Mouse (Mus musculus): ENCODE results near the gene Ncor2. TPM values are rescaled to one million over a fixed set of nuclear protein-coding genes. Genes with fewer than 3 reads are reported as not detected.

The Ncor2 gene
- polyA plus RNA-seq, 1 experiment = 91.1 TPM

- H3K36me3 ChIP-seq (ENCODE audit: control insufficient read depth, insufficient read depth) = peaks cover 11% of the 10 kb centered on the region
- H3K79me2 ChIP-seq (ENCODE audit: control insufficient read depth, insufficient read depth) = peaks cover 100% of the 10 kb centered on the region
- H3ac ChIP-seq (ENCODE audit: control insufficient read depth, insufficient read length, low read depth) = no peak overlapping the region
- no peaks in the 10 kb centered on the region for H3K27me3 ChIP-seq (ENCODE audit: control insufficient read depth, insufficient read depth, insufficient read length)
- TF ChIP-seq FOSL1 (IDR thresholded peaks at IDR 0.05; ENCODE audit: insufficient read depth, low read length, poor library complexity, severe bottlenecking) (no peak), MAX (IDR thresholded peaks at IDR 0.05) (no peak), MYOD1 (IDR thresholded peaks at IDR 0.05; ENCODE audit: control insufficient read depth, insufficient read length, low read depth) (no peak), CEBPB (IDR thresholded peaks at IDR 0.05; ENCODE audit: low read depth) (no peak), USF1 (IDR thresholded peaks at IDR 0.05; ENCODE audit: low read depth) (no peak), CTCF (IDR thresholded peaks at IDR 0.05; ENCODE audit: control insufficient read depth, insufficient read depth, insufficient read length) (no peak), MYOG (IDR thresholded peaks at IDR 0.05; ENCODE audit: control insufficient read depth, extremely low read depth, insufficient read length) (no peak)
- no peak overlapping the region for H3K4me3 ChIP-seq (ENCODE audit: insufficient read depth, poor library complexity, severe bottlenecking)
- peaks cover 93% of the 10 kb centered on the region for H3K79me3 ChIP-seq (ENCODE audit: low read depth)
Measured at GRCm38 (mm10) chr5:125127426-125127825, 51.6 kb downstream of the Ncor2 start.

GRCm38 (mm10) chr5:125125966-125126464, 53.0 kb downstream of the Ncor2 start:
- peaks cover 100% of the 10 kb centered on the region for H3K79me2 ChIP-seq (ENCODE audit: control insufficient read depth, insufficient read depth)
- no peak overlapping the region for H3K4me3 ChIP-seq (ENCODE audit: insufficient read depth, poor library complexity, severe bottlenecking)
- H3K27me3 ChIP-seq (ENCODE audit: control insufficient read depth, insufficient read depth, insufficient read length) = no peaks in the 10 kb centered on the region
- peaks cover 91% of the 10 kb centered on the region for H3K79me3 ChIP-seq (ENCODE audit: low read depth)
- no peak for TF ChIP-seq CEBPB (IDR thresholded peaks at IDR 0.05; ENCODE audit: low read depth)
- H3K36me3 ChIP-seq (ENCODE audit: control insufficient read depth, insufficient read depth) = peaks cover 19% of the 10 kb centered on the region
- no peak overlapping the region for H3ac ChIP-seq (ENCODE audit: control insufficient read depth, insufficient read length, low read depth)

- Histone ChIP-seq H3K4me3 (ENCODE audit: insufficient read depth, poor library complexity, severe bottlenecking) (no peak overlapping the region), H3K79me3 (ENCODE audit: low read depth) (peaks cover 87% of the 10 kb centered on the region), H3K79me2 (ENCODE audit: control insufficient read depth, insufficient read depth) (peaks cover 100% of the 10 kb centered on the region), H3ac (ENCODE audit: control insufficient read depth, insufficient read length, low read depth) (no peak overlapping the region), H3K27me3 (ENCODE audit: control insufficient read depth, insufficient read depth, insufficient read length) (no peaks in the 10 kb centered on the region), H3K36me3 (ENCODE audit: control insufficient read depth, insufficient read depth) (peaks cover 19% of the 10 kb centered on the region)
- TF ChIP-seq CEBPB (IDR thresholded peaks at IDR 0.05; ENCODE audit: low read depth) (no peak), CTCF (IDR thresholded peaks at IDR 0.05; ENCODE audit: control insufficient read depth, insufficient read depth, insufficient read length) (no peak), USF1 (IDR thresholded peaks at IDR 0.05; ENCODE audit: low read depth) (no peak), MYOD1 (IDR thresholded peaks at IDR 0.05; ENCODE audit: control insufficient read depth, insufficient read length, low read depth) (no peak), FOSL1 (IDR thresholded peaks at IDR 0.05; ENCODE audit: insufficient read depth, low read length, poor library complexity, severe bottlenecking) (no peak), MYOG (IDR thresholded peaks at IDR 0.05; ENCODE audit: control insufficient read depth, extremely low read depth, insufficient read length) (no peak), MAX (IDR thresholded peaks at IDR 0.05) (no peak)
Measured at GRCm38 (mm10) chr5:125125219-125125618, 53.8 kb downstream of the Ncor2 start.

GRCm38 (mm10) chr5:125124002-125124401, 55.0 kb downstream of the Ncor2 start:
- Histone ChIP-seq H3K36me3 (ENCODE audit: control insufficient read depth, insufficient read depth) (peaks cover 26% of the 10 kb centered on the region), H3K27me3 (ENCODE audit: control insufficient read depth, insufficient read depth, insufficient read length) (no peaks in the 10 kb centered on the region), H3K79me2 (ENCODE audit: control insufficient read depth, insufficient read depth) (peaks cover 100% of the 10 kb centered on the region), H3K4me3 (ENCODE audit: insufficient read depth, poor library complexity, severe bottlenecking) (no peak overlapping the region), H3K79me3 (ENCODE audit: low read depth) (peaks cover 77% of the 10 kb centered on the region), H3ac (ENCODE audit: control insufficient read depth, insufficient read length, low read depth) (no peak overlapping the region)
- no peak for TF ChIP-seq MYOD1 (IDR thresholded peaks at IDR 0.05; ENCODE audit: control insufficient read depth, insufficient read length, low read depth)
- no peak for TF ChIP-seq FOSL1 (IDR thresholded peaks at IDR 0.05; ENCODE audit: insufficient read depth, low read length, poor library complexity, severe bottlenecking)
- no peak for TF ChIP-seq CTCF (IDR thresholded peaks at IDR 0.05; ENCODE audit: control insufficient read depth, insufficient read depth, insufficient read length)
- no peak for TF ChIP-seq CEBPB (IDR thresholded peaks at IDR 0.05; ENCODE audit: low read depth)

GRCm38 (mm10) chr5:125123206-125123605, 55.8 kb downstream of the Ncor2 start:
- peaks cover 70% of the 10 kb centered on the region for H3K79me3 ChIP-seq (ENCODE audit: low read depth)
- peaks cover 100% of the 10 kb centered on the region for H3K79me2 ChIP-seq (ENCODE audit: control insufficient read depth, insufficient read depth)
- no peak overlapping the region for H3ac ChIP-seq (ENCODE audit: control insufficient read depth, insufficient read length, low read depth)
- H3K27me3 ChIP-seq (ENCODE audit: control insufficient read depth, insufficient read depth, insufficient read length) = no peaks in the 10 kb centered on the region
- peaks cover 33% of the 10 kb centered on the region for H3K36me3 ChIP-seq (ENCODE audit: control insufficient read depth, insufficient read depth)
- no peak overlapping the region for H3K4me3 ChIP-seq (ENCODE audit: insufficient read depth, poor library complexity, severe bottlenecking)
- TF ChIP-seq MYOG (IDR thresholded peaks at IDR 0.05; ENCODE audit: control insufficient read depth, extremely low read depth, insufficient read length) (no peak), MYOD1 (IDR thresholded peaks at IDR 0.05; ENCODE audit: control insufficient read depth, insufficient read length, low read depth) (no peak), USF1 (IDR thresholded peaks at IDR 0.05; ENCODE audit: low read depth) (no peak), FOSL1 (IDR thresholded peaks at IDR 0.05; ENCODE audit: insufficient read depth, low read length, poor library complexity, severe bottlenecking) (no peak), CEBPB (IDR thresholded peaks at IDR 0.05; ENCODE audit: low read depth) (no peak), CTCF (IDR thresholded peaks at IDR 0.05; ENCODE audit: control insufficient read depth, insufficient read depth, insufficient read length) (no peak), MAX (IDR thresholded peaks at IDR 0.05) (no peak)

- peaks cover 63% of the 10 kb centered on the region for H3K79me3 ChIP-seq (ENCODE audit: low read depth)
- peaks cover 98% of the 10 kb centered on the region for H3K79me2 ChIP-seq (ENCODE audit: control insufficient read depth, insufficient read depth)
- no peak overlapping the region for H3K4me3 ChIP-seq (ENCODE audit: insufficient read depth, poor library complexity, severe bottlenecking)
- H3ac ChIP-seq (ENCODE audit: control insufficient read depth, insufficient read length, low read depth) = no peak overlapping the region
- H3K36me3 ChIP-seq (ENCODE audit: control insufficient read depth, insufficient read depth) = peaks cover 35% of the 10 kb centered on the region
- no peaks in the 10 kb centered on the region for H3K27me3 ChIP-seq (ENCODE audit: control insufficient read depth, insufficient read depth, insufficient read length)
- TF ChIP-seq MAX (IDR thresholded peaks at IDR 0.05) = no peak
- no peak for TF ChIP-seq MYOG (IDR thresholded peaks at IDR 0.05; ENCODE audit: control insufficient read depth, extremely low read depth, insufficient read length)
- no peak for TF ChIP-seq CTCF (IDR thresholded peaks at IDR 0.05; ENCODE audit: control insufficient read depth, insufficient read depth, insufficient read length)
- no peak for TF ChIP-seq MYOD1 (IDR thresholded peaks at IDR 0.05; ENCODE audit: control insufficient read depth, insufficient read length, low read depth)
- no peak for TF ChIP-seq USF1 (IDR thresholded peaks at IDR 0.05; ENCODE audit: low read depth)
- TF ChIP-seq CEBPB (IDR thresholded peaks at IDR 0.05; ENCODE audit: low read depth) = no peak
- no peak for TF ChIP-seq FOSL1 (IDR thresholded peaks at IDR 0.05; ENCODE audit: insufficient read depth, low read length, poor library complexity, severe bottlenecking)
Measured at GRCm38 (mm10) chr5:125122546-125122945, 56.5 kb downstream of the Ncor2 start.
